Mouse (Mus musculus) spleen, adult 12 weeks (tissue): ENCODE results near the gene Dydc1.

Experiments used
- DNase-seq: peaks from one replicate; pipeline ENCODE4 v3.0.0; 2022; ENCODE audit warnings: low spot score

The Dydc1 gene

DNA sequence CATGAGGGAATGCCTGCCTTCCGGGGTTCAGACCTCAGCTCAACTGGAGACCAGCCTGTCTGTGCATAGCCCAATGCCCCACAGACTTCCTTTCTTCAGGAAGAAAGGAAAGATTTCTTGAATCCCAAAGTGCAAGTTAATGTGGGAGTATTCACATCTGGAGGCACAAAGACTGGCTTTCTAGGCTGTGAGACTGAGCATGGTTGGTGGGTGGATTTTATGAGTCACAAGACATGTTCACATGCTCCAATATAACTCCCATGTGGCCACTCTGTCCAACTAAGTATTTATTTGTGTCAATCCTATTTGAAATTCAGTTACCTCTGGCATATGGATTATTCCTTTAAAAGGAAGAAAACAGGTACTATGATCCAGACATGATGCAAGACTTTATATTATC, 26.0 kb downstream of the Dydc1 start:
- no peak for DNase-seq

- no peak for DNase-seq
Measured at GRCm38 (mm10) chr14:41100712-41101111, 28.0 kb downstream of the Dydc1 start.

- DNase-seq = no peak
Measured at GRCm38 (mm10) chr14:41101242-41101641, 28.5 kb downstream of the Dydc1 start.

- no peak for DNase-seq
Measured at GRCm38 (mm10) chr14:41102269-41102668, 29.6 kb downstream of the Dydc1 start.

DNA sequence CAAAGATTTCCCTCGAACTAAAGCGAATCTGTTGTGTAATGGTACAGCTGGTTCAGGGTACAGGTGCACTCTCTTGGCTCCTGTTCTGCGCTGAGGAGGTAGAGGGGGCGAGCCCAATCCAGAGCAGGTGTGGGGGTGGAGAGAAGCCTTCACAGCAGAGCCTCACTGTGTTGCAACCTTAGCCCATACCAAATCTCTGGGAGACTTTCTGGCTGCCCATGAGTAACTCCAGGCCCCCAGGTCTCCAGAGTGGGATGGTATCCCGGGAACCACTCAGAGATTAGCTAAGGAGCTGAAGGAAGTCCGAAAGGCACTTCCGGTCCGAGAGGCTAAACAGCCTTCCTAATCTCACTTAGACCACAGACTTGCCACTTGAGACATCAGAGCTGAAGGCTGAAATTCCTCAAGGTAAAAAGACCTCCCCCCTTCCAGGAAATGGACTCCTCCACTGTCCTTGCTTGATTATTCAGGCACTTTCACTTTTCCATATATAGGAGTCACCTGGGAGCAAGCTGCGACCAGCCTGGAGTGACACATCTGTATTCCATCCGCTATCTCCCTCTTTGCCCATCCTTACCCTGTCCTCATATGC, 32.2 kb downstream of the Dydc1 start, which contains the start of gene Mat1a:
Mat1a (plus strand) TSS at position 183 of the 592 bp plus-strand sequence.
- no peak for DNase-seq

GRCm38 (mm10) chr14:41111031-41111668, 38.4 kb downstream of the Dydc1 start:
- DNase-seq = no peak

DNA sequence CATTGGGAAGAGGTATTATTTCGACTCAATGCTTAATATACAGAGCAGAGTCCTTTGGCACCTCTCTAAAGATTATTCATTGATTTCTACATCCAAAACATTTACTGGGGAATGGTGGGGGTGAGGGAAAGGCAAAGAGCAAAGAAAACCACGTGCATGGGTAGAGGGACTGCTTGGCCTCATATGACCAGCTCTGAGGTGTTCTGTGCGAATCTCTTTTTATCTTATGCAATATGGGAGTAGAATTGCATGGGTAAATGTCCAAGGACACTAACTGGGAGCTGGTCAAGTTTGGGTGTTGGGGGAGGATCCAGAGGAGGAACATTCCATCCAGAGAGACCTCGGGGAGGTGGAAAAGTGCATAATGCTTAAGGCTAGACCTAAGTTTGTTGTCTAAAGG, 40.2 kb downstream of the Dydc1 start:
- no peak for DNase-seq

- DNase-seq = no peak
Measured at GRCm38 (mm10) chr14:41116271-41116670, 43.6 kb downstream of the Dydc1 start.

- no peak for DNase-seq
Measured at GRCm38 (mm10) chr14:41124683-41125082, 52.0 kb downstream of the Dydc1 start.

DNA sequence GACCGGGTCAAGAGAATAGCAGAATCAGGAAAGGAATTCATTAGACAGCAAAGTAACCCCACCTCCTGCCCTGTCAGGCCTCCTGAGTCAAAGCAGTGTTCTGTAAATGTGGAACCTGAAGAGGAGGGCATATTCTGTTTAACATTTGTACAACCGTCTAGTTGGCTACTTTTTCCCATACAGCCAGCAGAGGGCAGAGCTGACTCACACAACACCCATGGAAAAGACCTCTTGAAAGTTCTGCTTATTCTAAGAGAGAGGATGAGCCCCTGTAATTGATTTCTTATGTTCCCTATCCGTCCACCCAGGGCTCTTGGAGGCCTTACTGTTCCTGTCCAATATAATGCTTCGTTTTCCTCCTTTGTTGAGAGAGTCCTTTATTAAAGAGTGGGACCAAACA, 55.3 kb downstream of the Dydc1 start:
- DNase-seq = no peak

GRCm38 (mm10) chr14:41131540-41131939, 58.8 kb downstream of the Dydc1 start, which contains the start of gene Sftpa1:
TSS of gene Sftpa1 (plus strand) at chr14:41131782.
- no peak for DNase-seq

- DNase-seq = no peak
Measured at GRCm38 (mm10) chr14:41137006-41137405, 64.3 kb downstream of the Dydc1 start.

GRCm38 (mm10) chr14:41140686-41141085, 68.0 kb downstream of the Dydc1 start:
- no peak for DNase-seq
